Mouse (Mus musculus): ENCODE measurements around the gene Dspp.

The Dspp gene

DNA sequence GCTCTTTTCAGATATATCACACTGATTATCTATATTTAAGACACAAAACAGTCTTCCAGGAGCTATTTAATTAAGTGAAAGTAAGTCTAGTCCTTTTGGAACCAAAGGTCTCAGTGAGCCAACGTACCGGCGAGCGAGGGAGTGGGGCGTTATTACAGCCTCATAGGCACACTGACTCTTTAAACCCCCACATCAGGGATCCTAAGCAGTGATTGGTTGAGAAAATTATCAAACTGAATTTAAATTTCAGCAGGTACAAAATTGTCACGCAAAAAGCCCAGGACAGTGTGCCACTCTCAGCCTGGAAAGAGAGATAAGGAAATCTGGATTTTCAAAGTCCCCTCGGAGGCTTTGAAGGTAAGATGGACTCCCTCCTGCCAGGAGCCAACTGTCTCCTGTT, at the start of gene Dspp:
TSS of gene Dspp (plus strand) at position 301 of the 400 bp plus-strand sequence.
- DNase-seq (ENCODE audit: low spot score): no peak

- DNase-seq (ENCODE audit: low spot score): no peak
Measured at GRCm38 (mm10) chr5:104124016-104124658, 46.4 kb upstream of the Dspp start.

GRCm38 (mm10) chr5:104126561-104127320, 43.8 kb upstream of the Dspp start:
- no peak for DNase-seq (ENCODE audit: low spot score)

- no peak for DNase-seq (ENCODE audit: low spot score)
Measured at GRCm38 (mm10) chr5:104127351-104127750, 43.2 kb upstream of the Dspp start.

GRCm38 (mm10) chr5:104128281-104129031, 42.1 kb upstream of the Dspp start:
- DNase-seq (ENCODE audit: low spot score): no peak

DNA sequence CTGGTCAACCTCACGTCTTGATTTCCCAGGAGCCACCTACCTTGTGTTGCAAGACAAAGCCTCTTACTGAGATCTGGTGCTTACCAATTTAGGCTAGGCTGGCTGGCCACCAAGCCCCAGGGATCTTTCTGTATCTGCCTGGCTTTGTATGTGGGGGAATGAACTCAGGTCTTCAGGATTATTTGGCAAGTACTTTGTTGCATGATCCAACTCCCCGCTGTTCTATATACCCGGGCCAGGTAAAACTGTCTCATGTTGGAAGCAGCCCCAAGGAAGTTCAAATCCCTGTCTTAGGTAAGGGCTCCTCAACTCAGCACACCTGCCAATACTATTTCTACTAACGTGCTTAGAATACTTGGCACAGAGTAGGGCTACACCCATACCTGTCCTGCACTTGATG, 39.6 kb upstream of the Dspp start:
- no peak for DNase-seq (ENCODE audit: low spot score)

DNA sequence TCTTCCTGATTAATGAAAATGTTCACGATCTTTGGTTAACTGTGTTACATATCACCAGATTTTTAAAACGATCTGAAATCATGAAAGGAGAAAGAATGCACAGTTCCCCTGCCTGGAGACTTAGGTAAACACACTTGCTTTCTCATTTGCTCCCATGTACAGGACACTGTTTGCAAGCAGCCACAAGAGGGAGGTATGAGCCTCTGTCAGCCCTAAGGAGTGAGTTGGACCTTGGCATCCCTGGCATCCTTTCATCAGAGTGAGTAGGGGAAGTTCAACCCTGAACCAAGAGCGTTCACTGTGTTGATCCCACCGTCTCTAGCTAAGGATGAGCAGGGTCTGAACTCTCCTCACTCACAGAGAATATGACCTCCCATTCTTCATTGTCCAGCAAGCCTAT, 39.0 kb upstream of the Dspp start:
- DNase-seq (ENCODE audit: low spot score): peak; percentile 38

GRCm38 (mm10) chr5:104133752-104134151, 36.8 kb upstream of the Dspp start:
- DNase-seq (ENCODE audit: low spot score): no peak

- no peak for DNase-seq (ENCODE audit: low spot score)
Measured at GRCm38 (mm10) chr5:104137920-104138541, 32.5 kb upstream of the Dspp start.

GRCm38 (mm10) chr5:104141067-104141466, 29.4 kb upstream of the Dspp start:
- no peak for DNase-seq (ENCODE audit: low spot score)

- no peak for DNase-seq (ENCODE audit: low spot score)
Measured at GRCm38 (mm10) chr5:104144057-104144456, 26.5 kb upstream of the Dspp start.

- no peak for DNase-seq (ENCODE audit: low spot score)
Measured at GRCm38 (mm10) chr5:104149349-104149748, 21.2 kb upstream of the Dspp start.

DNA sequence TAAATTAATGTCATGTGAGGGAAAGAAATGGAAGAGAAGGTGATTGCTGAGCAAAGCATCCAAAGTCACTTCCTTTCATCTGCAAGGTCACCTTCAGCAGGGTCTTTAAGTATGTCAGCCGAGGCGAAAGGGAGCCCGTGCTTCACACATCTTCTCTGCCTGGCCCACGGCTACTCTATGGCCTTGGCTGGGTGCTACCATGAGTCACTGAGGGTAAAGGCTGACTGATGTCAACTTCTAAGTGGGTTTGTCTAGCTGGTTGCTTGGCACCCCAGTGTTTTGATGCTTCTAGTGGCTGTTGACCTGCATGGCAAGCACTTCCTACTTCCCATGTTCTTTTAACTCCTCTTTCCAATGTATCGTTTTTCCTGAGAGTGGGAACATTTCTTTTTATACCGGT, 20.3 kb upstream of the Dspp start:
- DNase-seq (ENCODE audit: low spot score): no peak

DNA sequence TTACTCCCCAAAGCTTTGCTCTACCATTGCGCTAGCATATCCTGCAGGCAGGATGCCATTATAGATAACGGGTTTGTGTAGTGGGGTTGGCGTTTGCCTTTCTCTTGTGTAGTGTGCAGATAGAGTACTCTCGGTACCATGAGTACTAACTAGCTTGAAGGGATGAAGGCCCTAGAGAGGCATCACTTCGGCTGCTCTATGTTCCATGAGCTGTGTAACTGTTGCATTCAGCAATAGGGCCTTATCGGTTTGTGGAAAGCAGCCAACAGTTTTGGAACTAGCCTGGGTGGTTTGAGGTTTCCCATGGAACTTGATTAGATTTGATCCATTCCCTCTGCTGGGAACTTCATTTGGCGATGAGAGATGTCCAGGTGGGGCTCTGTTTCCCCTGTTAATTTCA, 12.8 kb upstream of the Dspp start:
- DNase-seq (ENCODE audit: low spot score): no peak

DNA sequence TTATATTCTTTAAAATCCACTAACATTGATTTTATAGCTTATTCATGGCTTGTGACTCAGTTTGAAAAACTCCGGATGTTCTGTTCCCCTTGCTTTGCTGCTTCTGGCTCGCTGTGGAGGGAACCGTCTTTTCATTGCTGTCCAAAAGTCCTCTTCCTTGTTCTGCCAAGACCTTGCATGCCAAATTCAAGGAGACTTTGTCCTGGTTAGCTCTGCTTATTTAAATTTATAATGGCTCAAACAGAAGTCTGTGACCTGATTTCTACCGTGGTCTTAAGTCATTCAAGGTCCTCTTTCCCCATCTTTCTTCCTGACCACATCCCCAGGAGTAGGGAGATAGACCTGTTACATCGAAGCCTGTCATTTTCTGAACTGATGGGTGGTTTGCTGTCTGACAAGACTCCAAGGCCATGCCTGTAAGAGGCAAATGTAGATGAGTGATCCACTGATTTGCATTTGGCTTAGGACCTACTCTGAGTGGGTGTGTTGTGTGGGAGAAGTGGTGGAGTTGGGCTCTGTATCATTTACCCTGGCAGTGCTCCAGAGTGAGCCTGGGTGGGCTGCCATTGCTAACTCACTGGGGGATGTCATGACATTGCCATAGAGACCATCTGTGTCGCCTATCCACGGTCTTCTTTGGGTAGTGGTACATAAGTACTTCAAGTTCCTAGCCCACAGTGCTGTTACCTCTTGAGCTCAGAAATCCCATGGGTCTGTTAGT, 12.0 kb upstream of the Dspp start:
- no peak for DNase-seq (ENCODE audit: low spot score)

DNA sequence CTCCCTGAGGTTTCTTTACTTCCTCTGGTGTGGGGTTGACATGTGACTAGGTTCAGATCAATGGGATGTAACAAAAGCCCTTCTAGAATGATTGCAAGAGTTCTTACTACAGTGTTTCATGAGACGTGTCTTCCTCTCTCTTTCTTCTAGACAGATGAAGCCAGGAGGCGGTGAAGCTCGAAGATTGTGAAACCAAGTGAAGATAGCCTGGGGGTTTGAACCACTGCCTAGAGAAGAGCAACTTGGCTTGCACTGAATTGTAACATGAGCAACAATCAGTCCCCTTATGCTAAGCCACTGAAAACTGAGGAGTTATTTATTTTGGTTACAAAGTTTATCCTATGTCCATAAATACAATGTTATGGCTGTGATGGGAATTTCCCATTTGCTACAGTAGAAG, 9.9 kb upstream of the Dspp start:
- no peak for DNase-seq (ENCODE audit: low spot score)

DNA sequence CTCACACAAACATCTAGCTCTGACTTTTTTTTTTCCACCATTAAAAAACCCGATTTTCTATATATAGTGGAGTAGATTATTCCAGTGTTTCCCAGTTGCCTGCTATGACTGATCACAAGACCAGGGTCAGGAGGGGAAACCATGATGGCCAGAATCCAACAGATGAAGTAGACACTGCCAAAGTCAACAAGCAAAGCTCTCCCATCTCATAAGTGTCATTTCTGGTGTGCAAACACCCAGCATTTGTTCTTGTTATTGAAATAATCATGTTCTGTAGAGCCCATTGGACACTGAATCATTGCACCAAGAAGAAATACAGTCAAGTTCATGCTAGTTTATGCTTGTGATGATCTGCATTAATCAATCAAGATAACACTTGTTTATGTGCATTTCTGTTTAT, 9.1 kb upstream of the Dspp start:
- no peak for DNase-seq (ENCODE audit: low spot score)

DNA sequence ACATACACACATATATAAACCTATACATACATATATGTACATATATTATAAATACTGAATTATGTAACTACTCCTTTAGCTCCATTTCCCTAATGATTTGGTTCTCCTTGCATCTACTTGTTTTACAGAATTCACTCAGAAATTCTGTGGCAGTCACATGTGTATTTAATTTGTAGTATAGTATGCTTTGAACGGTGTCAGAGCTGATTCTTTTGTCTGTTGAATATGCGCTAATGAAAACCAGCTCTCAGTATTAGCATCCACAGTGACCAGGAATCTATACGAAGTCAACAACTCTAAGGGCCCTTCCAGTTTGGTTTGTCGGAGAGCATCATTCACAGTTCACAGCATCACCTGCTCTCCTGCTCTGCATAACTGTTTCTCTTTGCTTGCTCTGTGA, 7.0 kb upstream of the Dspp start:
- DNase-seq (ENCODE audit: low spot score): no peak

GRCm38 (mm10) chr5:104173094-104173493, 2.6 kb downstream of the Dspp start:
- no peak for DNase-seq (ENCODE audit: low spot score)

DNA sequence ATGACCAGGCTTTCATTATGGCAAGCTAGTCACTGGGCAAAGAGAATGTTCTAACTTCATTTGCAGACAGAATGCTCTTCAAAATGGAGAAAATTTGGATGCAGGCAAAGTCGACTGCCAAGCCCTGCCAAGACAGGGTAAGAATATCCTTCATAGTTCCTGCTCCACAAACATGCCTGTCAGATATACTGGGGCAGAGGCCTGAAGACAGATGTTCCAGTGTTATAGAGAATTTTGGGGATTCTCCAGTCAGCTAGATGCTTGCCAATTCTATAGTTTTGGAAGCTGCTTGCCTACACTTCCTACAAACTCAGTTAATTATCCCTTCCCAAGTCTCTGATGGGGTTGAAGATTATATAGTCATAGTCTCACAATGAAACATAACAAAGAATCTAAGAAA, 13.2 kb downstream of the Dspp start:
- no peak for DNase-seq (ENCODE audit: low spot score)

GRCm38 (mm10) chr5:104187281-104187680, 16.8 kb downstream of the Dspp start:
- DNase-seq (ENCODE audit: low spot score): no peak

DNA sequence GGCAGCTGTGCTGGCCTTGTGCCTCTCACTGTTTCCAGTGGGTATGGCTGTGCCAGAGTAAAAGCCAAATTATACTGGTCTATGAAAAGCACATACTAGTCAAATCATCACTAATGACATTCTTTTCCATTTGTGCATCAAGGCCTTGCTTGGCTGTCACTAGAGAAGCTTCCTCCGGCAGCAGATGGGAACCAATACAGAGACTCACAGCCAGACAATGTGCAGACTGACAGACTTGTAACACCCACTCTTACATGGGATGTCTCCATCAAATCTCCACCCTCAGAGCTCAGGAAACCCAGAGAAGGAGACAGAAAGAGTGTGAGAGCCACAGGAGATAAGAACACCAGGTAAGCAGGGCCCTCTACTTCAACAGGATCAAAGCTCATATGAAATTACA, 24.6 kb downstream of the Dspp start:
- DNase-seq (ENCODE audit: low spot score): no peak
